Mouse (Mus musculus) lung, adult 2 months (tissue): ENCODE measurements around the gene Ust.

ENCODE experiments used
- CTCF ChIP-seq: fragments of 200-500 bp; IDR thresholded peaks from 2 replicates; pipeline ENCODE4 v1.5.1; 2011; ENCODE audit warnings: mild to moderate bottlenecking, low read length, control low read depth; ENCODE audit not compliant: insufficient read depth
- POLR2A ChIP-seq: fragments of 200-500 bp; IDR thresholded peaks from 2 replicates; pipeline ENCODE4 v1.6.1; 2011; ENCODE audit warnings: low read depth, mild to moderate bottlenecking, control low read depth, low read length, borderline replicate concordance; ENCODE audit errors: extremely low read depth

GRCm38 (mm10) chr10:8444052-8444451 lies 74.6 kb downstream of the Ust start:
- no peak for TF ChIP-seq POLR2A
- no peak for TF ChIP-seq CTCF
